Mouse (Mus musculus) yolk sac, embryonic 10.5 days (tissue): ENCODE data around the gene 2310007B03Rik.
A peak's percentile ranks its signal among the peaks of the same experiment; 100 is the strongest.

Experiments used
- DNase-seq: peaks from one replicate; pipeline ENCODE4 v3.0.0-alpha.2; 2017; ENCODE audit warnings: low spot score

2310007B03Rik gene

DNA sequence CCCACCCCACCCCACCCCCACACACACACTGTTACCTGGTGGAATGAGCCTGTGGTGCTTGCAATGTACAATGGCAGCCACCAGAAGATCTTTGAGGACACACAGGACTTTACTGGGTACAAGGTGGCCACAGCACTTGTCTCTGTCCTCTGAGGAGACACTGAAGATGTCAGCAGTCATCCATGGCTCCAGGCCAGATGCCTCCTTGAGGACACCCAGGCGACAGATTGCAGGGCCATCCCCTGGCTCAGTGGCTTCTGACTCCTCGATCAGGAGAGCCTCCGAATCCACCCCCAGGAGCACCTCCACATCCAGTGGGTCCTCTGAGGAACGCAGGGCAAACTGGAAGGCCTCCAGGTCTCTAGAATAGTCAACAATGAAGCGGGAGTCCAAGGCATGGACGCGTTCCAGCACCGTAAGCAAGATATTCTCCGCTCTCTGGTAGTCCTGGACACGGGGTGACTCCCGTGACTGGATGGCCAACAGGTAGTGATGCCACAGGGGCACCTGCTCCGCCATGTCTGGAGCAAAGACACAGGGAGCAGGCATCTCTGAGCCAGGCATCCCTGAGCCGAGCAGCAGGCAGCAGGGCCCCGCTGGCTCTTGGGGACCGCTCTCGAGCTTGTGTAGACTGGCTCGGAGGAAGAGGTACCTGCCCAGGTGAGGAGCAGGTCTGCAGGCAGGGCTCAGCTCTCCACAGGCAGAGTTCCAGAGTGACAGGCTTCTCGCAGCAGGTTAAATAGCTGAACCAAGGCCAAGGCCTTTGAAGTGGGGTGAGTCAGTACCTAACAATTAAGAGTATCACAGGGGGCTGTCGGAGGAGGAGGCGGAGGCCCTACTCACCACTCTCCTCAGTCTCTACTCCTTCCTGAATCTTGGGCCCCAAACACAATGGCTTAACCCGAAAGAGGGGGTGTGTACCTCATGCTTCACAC, 915 bp downstream of the 2310007B03Rik start:
- DNase-seq = no peak

DNA sequence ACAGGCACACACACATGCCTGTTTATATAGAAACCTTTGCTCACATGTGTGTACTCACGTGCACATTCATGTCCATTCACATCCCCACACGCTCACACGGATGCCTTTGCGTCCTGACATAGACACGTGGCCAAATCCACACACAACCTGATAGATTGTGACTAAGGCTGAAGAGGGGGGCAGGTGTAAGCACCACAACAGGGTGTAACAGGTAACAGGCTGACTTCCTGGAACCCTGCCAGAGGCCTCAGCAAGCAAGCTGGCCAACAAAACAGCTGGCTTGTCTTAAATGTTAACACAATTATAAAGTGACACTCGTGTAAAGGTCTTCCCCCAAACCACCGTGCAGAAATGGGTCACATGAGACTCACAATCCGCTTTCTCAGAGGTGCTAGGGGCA, 1.8 kb downstream of the 2310007B03Rik start:
- DNase-seq = no peak

DNA sequence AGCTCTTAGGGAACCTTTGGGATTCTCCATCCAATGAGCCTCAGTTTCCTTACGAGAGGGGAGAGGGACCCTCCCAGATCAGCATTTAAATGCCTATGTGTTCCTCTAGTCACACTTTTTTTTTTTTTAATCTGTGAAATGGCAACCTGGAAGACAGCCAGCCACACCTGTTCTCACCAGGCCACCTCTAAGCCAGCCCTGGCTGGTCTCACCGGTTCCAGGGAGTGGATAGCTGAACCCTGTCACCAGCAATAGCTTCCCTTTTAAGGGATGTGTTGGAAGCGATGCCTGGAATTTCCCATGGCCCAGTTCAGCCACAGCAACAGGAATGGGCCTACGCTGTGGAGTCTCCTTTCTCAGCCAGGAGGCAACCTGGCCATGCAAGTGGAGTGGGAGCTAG, 3.2 kb downstream of the 2310007B03Rik start:
- DNase-seq = no peak

DNA sequence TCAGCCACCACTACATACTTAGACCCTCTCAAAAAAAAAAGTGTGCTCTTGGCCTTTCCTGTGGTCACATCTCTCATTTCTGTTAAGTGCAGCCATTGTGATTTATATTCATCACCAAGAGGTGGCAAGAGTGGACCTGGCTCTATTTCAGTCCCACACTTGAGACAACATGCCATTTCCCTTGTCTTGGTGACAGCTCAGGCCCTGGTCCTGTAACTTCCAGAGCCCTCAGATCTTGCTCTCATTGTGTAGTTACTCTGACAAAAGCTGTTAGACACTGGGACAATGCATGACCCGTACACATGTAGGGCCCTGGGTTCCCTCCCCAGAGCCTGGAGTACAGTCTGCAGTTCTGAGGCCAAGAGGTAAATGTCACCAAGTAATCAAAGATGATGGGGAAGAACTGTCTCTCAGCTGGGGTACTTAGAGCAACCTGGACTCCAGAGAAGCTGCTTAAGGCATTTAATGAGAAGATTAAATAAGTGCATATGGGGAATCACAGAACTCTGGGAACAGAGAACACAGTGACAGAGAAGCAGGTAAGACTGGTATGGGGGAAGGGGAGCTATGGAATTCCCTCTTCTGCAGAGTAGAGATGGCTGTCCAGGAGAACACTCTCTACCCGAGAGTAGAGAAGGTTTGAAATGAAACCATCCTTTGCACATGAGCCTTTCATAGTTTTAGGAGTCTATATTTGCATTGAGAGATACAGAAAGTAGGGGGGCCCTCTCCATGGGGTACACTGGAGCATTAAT, 9.7 kb downstream of the 2310007B03Rik start:
- no peak for DNase-seq

DNA sequence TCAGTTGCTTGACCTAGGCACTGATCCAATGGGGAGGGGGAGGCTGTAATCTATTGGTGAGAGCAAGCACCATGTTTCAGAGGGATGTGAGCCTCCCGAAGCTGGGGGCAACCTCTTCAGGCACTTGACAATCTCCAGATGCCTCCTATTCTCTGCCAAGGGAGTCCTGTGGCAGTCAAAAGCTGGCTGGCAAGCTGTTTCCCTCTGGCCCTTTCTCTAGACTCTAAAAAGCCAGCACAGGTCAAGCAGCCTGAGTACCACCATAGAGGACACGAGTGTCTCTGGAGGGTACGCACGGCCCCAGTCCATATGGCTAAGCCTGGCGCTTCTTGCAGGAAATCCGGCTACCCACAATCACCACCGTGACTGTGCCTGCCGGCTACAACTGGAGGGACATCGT, 16.6 kb downstream of the 2310007B03Rik start:
- no peak for DNase-seq

DNA sequence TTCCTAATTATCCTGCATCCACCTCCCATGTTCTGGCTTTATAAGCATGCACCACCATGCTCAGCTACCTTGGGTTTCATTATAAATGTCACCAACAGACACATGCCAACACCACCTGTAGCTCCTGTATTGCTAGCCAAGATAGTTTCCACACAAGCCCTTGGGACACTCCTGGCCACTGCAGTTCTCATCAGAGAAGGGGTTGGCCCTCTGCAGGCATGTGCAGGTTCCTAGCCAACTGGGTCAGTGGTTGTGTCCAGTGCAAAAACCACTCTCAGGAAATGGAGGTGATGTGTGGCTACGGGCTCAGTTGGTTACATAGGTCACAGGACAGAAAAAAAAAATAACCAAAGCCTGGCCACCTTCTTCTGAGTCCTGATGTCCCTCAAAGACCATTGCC, 17.9 kb downstream of the 2310007B03Rik start:
- no peak for DNase-seq

DNA sequence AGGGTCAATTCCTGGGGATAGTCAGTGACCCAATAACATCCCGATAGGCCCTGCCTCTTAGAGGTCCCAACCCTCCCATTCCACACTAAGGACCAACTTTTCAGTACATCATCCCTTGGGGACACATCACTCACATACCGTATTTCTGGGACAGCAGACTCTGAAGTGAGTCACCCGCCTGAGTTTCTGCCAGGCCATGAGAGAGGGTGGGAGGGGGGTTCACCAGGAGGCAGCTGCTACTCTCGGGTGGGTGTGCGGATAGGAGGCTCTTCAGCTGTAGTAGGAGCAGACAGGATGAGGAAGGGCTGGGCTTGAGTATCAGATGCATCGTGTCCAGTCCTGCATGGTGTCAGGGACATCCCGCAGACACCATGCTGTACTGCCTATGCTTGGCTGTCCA, 21.0 kb downstream of the 2310007B03Rik start:
- DNase-seq = no peak

DNA sequence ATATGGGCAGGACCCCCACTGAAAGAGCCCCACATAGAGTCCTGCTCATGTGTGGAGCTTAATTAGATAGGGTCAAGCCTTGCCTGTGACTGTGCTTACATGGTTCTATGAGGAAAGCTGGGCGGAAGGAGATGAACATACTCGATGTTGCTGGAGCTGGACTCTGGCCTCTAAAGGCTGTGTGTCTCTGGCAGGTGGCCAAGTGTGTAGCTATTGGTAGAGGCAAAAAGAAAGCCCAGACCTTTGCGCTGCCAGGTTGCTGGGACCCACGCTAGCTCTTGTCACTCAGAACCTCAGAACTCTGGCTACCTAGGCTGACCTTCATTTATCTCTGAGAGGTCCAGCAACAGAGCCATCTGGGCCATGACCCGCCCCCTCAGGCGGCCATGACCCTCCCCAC, 22.2 kb downstream of the 2310007B03Rik start:
- peak; percentile 62 for DNase-seq

DNA sequence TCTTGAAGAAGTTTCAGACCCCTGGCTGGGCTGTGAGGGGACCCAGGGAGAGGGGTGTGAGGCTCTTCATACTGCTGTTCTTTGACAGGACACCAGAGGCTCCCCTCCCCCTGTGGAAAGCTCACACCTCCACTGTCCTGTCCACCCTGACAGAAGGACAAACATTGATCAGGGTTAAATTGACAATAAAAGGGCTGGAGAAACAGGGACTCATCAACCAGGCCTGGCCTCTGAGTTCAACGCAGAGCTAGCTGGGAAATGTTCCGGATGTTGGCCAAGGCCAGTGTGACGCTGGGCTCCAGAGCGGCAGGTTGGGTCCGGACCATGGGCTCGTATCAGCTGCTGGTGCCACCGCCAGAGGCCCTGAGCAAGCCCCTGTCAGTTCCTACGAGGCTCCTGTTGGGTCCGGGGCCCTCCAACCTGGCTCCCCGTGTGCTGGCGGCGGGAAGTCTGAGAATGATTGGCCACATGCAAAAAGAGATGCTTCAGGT, 25.7 kb downstream of the 2310007B03Rik start, which contains the start of gene Agxt:
Agxt (plus strand) TSS at position 205 of the 491 bp plus-strand sequence.
- no peak for DNase-seq

DNA sequence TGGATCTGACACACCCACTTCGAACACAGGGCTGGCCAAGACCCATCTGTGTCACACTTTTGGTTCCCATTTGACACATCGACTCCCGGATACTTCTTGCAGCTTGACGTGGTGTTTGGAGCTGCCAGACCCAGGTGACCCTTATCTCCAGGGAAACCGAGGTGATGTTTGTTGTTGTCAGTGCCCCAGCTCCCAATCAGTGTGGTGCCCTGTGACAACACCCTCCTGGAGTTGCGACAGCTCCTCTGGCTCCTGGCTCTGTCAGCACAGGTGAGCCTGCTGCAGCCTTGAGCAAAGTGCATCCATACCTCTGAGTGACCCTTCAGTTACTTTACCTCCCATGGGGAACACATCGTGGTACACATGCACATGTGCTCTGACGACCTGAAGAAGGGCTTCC, 28.1 kb downstream of the 2310007B03Rik start:
- DNase-seq = no peak

DNA sequence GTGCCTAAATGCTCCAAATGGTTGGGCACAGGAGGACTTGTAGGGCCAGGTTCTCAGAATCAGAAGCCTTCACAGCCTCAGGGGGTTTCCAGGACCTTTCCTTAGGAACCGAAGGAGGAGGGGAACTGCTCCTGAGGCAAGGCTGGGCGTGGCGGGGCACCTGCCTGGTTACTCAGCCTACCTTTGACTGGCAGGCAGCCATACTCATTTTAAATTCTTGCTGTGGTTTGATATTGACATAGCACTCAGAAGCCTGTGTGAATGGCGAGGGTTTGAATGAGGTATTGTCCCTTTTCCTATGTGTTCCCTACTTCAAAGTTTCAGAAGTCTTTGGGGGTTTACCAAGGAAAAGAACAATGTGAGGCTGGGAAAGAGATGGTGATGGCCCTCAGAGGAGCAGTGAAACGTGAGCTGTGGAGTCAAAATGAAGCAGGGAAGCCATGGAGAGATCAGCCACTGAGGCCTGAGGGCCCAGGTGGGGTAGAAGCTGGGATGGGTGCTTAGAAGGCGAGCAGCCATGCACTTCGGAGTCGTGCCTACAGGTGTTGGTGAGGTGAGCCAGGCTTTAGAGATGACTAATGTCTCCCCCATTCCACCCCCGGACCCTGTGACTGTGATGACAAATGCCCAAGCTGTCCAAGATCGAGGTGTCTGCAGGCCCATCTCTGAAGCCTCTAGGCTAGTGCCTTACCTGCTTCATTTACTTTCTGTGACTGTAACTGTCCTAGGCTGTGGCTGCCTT, 30.3 kb downstream of the 2310007B03Rik start:
- DNase-seq = no peak

DNA sequence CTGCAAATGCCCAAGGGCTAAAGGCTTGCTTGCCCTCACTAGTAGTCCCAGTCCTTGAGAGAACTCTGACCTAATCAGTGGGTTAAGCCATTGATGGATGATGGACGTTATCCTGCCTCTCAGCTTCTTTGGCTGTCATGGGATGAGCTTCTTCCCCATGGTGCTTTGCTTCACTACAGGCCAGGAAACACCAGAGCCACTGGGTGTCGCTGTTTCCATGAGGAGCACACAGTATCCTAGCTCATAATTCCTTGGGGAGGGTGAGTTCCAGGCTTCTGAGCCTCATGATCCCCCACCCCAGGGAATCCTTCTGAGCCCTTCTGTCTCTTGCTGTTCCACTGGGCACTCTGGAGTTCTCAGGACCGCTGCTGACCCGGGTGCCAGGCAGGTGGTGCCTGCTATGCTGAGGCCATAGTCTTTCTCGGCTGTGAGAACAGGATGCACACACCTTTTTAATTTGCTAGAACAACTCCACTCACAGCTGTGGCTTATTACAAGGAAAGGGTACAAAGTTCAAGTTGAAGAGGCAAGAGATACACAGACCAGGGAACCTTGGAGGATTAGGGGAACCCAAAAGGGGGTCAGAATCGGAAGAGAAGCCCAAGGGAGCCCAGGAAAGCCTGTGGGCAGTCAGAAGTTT, 31.9 kb downstream of the 2310007B03Rik start:
- DNase-seq = no peak

DNA sequence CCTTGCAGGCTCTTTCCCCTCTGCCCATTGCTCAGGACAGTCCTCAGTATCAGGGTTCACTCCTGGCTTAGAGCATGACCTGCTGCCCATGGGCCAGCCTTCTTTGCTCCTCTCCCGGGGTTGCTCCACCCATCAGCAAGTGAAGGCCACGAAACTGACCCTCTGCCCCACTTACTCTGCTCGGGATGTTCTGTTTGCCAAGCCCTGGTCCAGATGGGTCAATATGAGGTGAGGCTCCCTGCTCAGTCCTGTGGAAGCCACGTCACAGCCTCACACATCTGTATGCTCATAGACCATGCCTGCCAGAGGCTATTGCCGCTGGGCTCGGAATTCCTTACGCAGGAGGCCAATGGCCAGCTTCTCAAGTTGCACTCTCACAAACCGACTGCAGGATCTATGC, 32.5 kb downstream of the 2310007B03Rik start:
- no peak for DNase-seq

DNA sequence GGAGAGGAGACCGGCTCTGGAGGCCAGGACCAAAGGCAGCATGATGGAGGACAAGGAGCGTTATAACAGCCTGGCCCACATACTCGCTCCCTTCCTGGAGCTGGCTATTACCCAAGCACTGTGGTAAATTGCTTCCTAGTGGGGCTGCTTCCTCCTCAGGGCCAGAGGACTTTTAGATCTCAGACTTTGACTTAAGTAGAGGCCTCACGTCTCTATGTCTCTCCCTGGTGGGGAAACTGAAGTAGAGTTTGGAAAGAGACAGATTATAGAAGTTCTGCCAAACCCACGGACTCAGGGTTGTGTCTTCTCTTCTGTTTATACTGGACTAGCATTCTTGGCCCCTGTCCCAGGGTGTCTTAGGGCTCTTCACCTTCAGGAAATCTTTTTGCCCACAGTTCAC, 35.5 kb downstream of the 2310007B03Rik start:
- no peak for DNase-seq

DNA sequence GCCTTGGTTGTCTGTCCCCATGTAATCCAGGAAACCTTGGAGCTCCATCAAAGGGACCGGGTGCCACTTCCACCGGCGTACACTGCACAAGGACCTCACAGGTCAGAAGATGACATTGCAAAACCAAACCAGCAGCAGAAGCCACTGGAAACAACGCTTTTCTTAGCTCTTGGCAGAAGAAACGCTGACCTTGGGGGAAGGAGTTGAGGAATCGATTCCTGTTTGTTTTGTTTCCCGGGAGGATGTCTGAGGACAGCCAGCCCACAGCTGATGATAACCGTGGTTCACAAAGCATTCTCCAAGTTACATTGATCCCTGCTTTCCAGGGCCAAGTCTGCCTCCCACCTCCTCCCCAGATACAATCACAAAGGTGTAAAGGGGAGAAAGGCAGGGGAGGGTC, 36.7 kb downstream of the 2310007B03Rik start:
- no peak for DNase-seq

DNA sequence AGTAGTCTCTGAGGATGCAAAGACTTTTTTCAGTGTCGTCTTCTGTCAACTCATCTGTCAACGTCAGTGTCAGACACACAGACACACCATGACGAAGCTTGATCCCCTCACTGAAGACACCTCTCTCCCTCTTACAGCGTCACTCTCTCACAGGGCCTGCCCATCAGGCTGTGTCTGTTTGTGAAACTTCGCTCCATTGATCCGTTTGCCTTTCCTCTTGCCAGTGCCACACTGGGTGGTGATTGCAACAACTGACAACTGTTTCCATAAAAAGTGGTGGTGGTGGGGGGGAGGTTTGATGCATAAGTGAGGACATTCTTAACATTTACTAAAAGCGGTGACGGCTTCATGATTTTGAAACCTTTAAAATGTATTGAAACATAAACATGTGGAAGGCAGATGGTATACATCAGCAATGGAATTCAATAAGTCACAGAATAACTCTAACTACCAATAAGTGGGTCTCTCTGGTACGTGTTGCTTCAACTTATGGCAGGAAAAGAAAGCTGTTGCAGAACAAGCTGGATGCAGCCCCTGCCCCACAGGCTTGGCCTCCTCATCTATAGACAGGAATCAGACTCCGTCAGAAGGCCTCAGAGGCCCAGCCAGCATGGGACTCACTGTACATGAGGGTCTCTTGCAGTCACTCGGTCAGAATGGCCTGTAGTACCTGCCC, 37.4 kb downstream of the 2310007B03Rik start:
- no peak for DNase-seq

DNA sequence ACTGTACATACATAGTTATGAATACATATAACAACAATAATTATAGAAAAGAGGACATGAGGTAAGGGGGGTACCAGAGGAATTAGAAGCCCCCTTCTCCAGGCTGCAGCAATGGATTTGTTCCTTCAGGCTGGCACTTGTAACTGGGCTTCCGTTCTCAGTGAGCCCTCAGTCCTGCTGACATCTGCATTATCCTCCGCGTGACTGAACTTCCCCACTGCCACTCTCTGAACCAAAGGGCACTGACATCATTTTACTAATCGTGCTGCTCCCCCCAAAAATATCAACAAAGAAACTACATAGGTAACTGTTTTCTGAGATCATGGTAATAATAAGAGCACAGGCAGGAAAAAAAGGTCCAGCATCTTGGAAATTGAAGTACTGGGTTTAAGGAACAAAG, 41.9 kb downstream of the 2310007B03Rik start:
- no peak for DNase-seq

DNA sequence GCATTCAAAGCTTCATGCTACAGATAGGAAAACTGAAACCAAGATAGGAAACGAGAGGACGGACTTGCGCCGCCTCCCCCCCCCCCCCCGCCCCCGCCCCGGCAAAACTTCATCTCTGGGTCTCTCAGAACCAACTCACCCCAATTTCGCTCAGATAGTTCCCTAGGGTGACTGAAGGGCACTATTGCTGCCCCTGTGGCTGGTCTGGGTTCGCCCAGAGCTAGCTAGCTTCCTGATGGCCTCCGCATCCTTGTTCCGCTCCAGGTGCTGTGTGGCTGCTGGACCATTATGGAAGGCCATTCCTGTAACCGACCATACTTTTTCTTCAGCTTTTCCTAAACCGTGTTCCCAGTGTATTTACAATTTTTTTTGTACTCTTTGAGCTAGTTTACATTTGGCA, 45.3 kb downstream of the 2310007B03Rik start:
- DNase-seq = no peak

DNA sequence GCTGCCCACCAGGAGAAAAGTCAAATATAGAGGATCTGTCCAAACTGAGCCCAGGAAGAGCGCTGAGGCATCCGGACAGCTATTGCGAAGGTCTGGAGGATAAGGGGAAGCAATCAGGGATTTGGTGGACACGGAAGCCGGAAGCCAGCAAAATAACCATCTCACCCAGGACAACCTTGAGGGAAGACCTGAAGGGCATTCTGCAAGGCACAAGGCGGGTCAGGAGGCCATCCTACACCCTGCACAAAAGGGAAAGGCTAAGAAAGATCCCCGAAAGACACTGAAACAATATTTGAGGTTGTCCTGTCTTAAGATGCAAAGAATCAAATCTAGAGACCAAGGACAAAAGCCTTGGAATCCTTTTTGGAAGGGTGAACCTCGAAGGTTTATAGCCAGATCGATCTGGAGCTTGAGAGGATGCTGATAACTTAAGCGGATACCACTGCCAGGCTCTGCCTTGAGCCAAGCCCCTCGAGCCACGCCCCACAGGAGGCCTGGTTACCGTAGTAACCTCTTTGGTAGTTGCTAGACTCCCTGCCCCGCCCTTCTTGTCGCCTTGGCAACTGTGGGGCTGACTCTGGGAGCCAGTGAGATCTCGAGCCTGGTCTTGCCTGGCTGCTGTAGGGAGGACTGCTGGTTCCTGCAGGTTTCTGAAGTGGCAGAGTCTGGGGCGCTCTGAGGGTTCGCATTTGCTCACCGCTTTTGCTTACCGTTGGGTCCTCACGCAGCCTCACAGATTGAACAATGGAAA, 45.9 kb downstream of the 2310007B03Rik start:
- peak; percentile 78 for DNase-seq

DNA sequence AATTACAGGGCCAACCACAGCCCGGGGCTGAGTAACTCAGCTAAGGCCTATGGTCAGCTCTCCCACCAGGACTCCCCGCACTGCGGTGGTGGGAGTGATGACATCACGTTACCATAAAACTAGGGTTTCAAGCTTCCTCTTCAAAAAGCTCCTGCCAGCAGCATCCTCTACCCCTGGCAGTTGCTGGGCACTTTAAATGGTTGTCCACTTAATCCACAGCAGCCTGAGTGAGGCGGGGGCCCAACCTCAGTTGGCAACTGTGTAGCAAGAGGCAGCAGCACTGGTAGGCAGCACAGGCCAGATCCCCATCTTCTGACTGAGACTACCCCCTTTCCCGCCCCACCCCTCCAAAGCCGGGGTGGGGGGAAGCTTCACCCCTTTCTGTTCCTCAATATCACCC, 58.0 kb downstream of the 2310007B03Rik start:
- DNase-seq = no peak
